20 mouse cellular contexts compared by ENCODE assay signal in genomic region chr11:103281784-103282183, GRCm38 (mm10). TPM values are rescaled to one million over a fixed set of nuclear protein-coding genes. Genes with fewer than 3 reads are reported as not detected.
DNase-seq lines count a peak whose midpoint lies in the region; ATAC-seq and TF ChIP-seq lines count a peak whose summit lies in the region.
"Had no signal": no experiment of that assay in that cellular context is flagged by ENCODE, and none has a peak within 500 bp of the region (broad histone marks: within the 10 kb centered on the region; RNA-seq: fewer than 3 reads in every experiment).

No protein-coding gene starts in this region.

- no peak for DNase-seq in heart, embryonic 10.5 days (ENCODE audit: low spot score)
- no peak for DNase-seq in heart, postnatal 4 days
- peak; percentile 32 to 41 for DNase-seq in lung, postnatal 4 days
- DNase-seq in lung, adult 2 months = no peak
- DNase-seq in liver, postnatal 0 days = peak; percentile 31
- DNase-seq in frontal cortex, postnatal 10 days (ENCODE audit: low spot score in 2 of 2) = no peak
- DNase-seq in thymus, postnatal 0 days (ENCODE audit: low spot score) = no peak
- DNase-seq: cerebellum, postnatal 14 days; gastrocnemius, postnatal 14 days; kidney, adult 8-10 months; kidney, postnatal 4 days; right cerebral cortex, postnatal 14 days; thymus, adult 2 months had no signal

- H3K27me3 ChIP-seq in heart, embryonic 10.5 days (ENCODE audit: insufficient read depth, poor library complexity, severe bottlenecking) = peaks cover 18% of the 10 kb centered on the region; the same call in 1 of the 2 replicates
- H3K27me3 ChIP-seq in liver, postnatal 0 days (ENCODE audit: insufficient read depth, low read length) = no peaks in the 10 kb centered on the region
- H3K27me3 ChIP-seq: forebrain, embryonic 15.5 days; heart, embryonic 15.5 days; limb, embryonic 15.5 days; neural tube, embryonic 13.5 days; stomach, embryonic 15.5 days had no signal

- 0 out of 2 replicates have a peak overlapping the region, but pooled peaks have one; percentile 16 for H3K27ac ChIP-seq in heart, embryonic 10.5 days
- no peak overlapping the region for H3K27ac ChIP-seq in liver, postnatal 0 days (ENCODE audit: low read depth)
- H3K27ac ChIP-seq: embryonic facial prominence, embryonic 10.5 days; forebrain, embryonic 15.5 days; heart, embryonic 15.5 days; limb, embryonic 15.5 days; neural tube, embryonic 13.5 days; stomach, embryonic 15.5 days had no signal

- peaks cover 19% of the 10 kb centered on the region for H3K4me1 ChIP-seq in heart, embryonic 10.5 days
- H3K4me1 ChIP-seq in lung, adult 2 months (ENCODE audit: control insufficient read depth, insufficient read depth, low read length) = peaks cover 10% of the 10 kb centered on the region
- no peaks in the 10 kb centered on the region for H3K4me1 ChIP-seq in liver, postnatal 0 days (ENCODE audit: insufficient read depth)
- H3K4me1 ChIP-seq: forebrain, embryonic 15.5 days; neural tube, embryonic 13.5 days had no signal

- H3K9ac ChIP-seq in liver, postnatal 0 days (replicated peaks) = no peak overlapping the region
- H3K9ac ChIP-seq: forebrain, embryonic 15.5 days; heart, embryonic 15.5 days; limb, embryonic 15.5 days; neural tube, embryonic 13.5 days; stomach, embryonic 15.5 days had no signal

- WGBS in heart, embryonic 10.5 days = 52% methylated on average over 7 of the region's 7 CpGs
- 42% methylated on average over 7 of the region's 7 CpGs for WGBS in lung, adult 2 months
- WGBS in liver, postnatal 0 days (ENCODE audit: insufficient replicate concordance) = 22% methylated on average over 7 of the region's 7 CpGs

- no peak overlapping the region for H3K4me2 ChIP-seq in liver, postnatal 0 days (ENCODE audit: low read depth, low read length)
- H3K4me2 ChIP-seq: forebrain, embryonic 15.5 days; heart, embryonic 15.5 days; limb, embryonic 15.5 days; neural tube, embryonic 13.5 days; stomach, embryonic 15.5 days had no signal

- no peaks in the 10 kb centered on the region for H3K36me3 ChIP-seq in heart, embryonic 10.5 days
- H3K36me3 ChIP-seq in liver, postnatal 0 days (replicated peaks; ENCODE audit: insufficient read depth, low read length) = no peaks in the 10 kb centered on the region
- H3K36me3 ChIP-seq: embryonic facial prominence, embryonic 10.5 days; forebrain, embryonic 15.5 days; heart, embryonic 15.5 days; limb, embryonic 15.5 days; neural tube, embryonic 13.5 days; stomach, embryonic 15.5 days had no signal

- TF ChIP-seq EP300 in liver, postnatal 0 days (IDR thresholded peaks at IDR 0.05; ENCODE audit: low read depth) = no peak

- H3K4me3 ChIP-seq in heart, embryonic 10.5 days = no peak overlapping the region
- H3K4me3 ChIP-seq in lung, adult 2 months (replicated peaks; ENCODE audit: extremely low read depth, low read depth, low read length) = no peak overlapping the region
- no peak overlapping the region for H3K4me3 ChIP-seq in liver, postnatal 0 days (ENCODE audit: low read depth, low read length)
- H3K4me3 ChIP-seq: embryonic facial prominence, embryonic 10.5 days; forebrain, embryonic 15.5 days; heart, embryonic 15.5 days; limb, embryonic 15.5 days; neural tube, embryonic 13.5 days; stomach, embryonic 15.5 days had no signal

- ATAC-seq in liver, postnatal 0 days = peak; percentile 35; the same call in 1 of the 2 replicates
- ATAC-seq: CD4-positive, CD25-positive, alpha-beta regulatory T cell, adult 4 months; forebrain, embryonic 15.5 days had no signal

- TF ChIP-seq POLR2A in lung, adult 2 months (IDR thresholded peaks at IDR 0.05; ENCODE audit: borderline replicate concordance, extremely low read depth, low read depth, low read length) = no peak

- TF ChIP-seq CTCF in lung, adult 2 months (IDR thresholded peaks at IDR 0.05; ENCODE audit: insufficient read depth, low read length) = no peak
- TF ChIP-seq CTCF in liver, postnatal 0 days (IDR thresholded peaks at IDR 0.05; ENCODE audit: low read depth) = no peak

- no peaks in the 10 kb centered on the region for H3K9me3 ChIP-seq in heart, embryonic 10.5 days
- no peaks in the 10 kb centered on the region for H3K9me3 ChIP-seq in liver, postnatal 0 days (ENCODE audit: low read length)
- H3K9me3 ChIP-seq: embryonic facial prominence, embryonic 10.5 days; forebrain, embryonic 15.5 days; heart, embryonic 15.5 days; limb, embryonic 15.5 days; neural tube, embryonic 13.5 days; stomach, embryonic 15.5 days had no signal

RNA-seq across cellular contexts. Expression of gene Map3k14, which starts 14.5 kb away (rescaled TPM):
- polyA plus RNA-seq in heart, embryonic 10.5 days (2016; fragmentation: Nextera tagmentation; extraction: Ambion mirVana) = 1.7 and 2.1 TPM in 2 replicates
- total RNA-seq in heart, postnatal 4 days (2021) = 1 to 10 TPM; 2.7 to 3.4 TPM
- 16.3 and 19.7 TPM in 2 replicates for polyA plus RNA-seq in lung, adult 2 months (2012; rRNA removed)
- 0.67 and 0.78 TPM in 2 replicates for polyA plus RNA-seq in liver, postnatal 0 days (2015; fragmentation: Nextera tagmentation; extraction: Ambion mirVana)
- 7.1 and 7.6 TPM in 2 replicates for polyA plus RNA-seq in thymus, postnatal 0 days (2015; fragmentation: Nextera tagmentation; extraction: Ambion mirVana)

Comparison
In these comparisons a context has a peak if more than half of its experiments do, and no peak if none do; other contexts are left out.
1. DNase-seq: peak in lung, postnatal 4 days (2 of 2) and liver, postnatal 0 days (single experiment); none in heart, embryonic 10.5 days (single experiment), heart, postnatal 4 days (single experiment), lung, adult 2 months (single experiment), frontal cortex, postnatal 10 days (0 of 2) and thymus, postnatal 0 days (single experiment).